Mouse (Mus musculus) cortical plate, adult 2 months (tissue): ENCODE results near the gene Amh.

Experiments
- CTCF ChIP-seq: fragments of 200-500 bp; IDR thresholded peaks from 2 replicates; pipeline ENCODE4 v1.5.1; 2011; ENCODE audit warnings: mild to moderate bottlenecking, control low read depth, low read length; ENCODE audit not compliant: insufficient read depth; ENCODE audit errors: extremely low read depth
- POLR2A ChIP-seq: fragments of 200-500 bp; IDR thresholded peaks from 2 replicates; pipeline ENCODE4 v1.6.1; 2011; ENCODE audit warnings: mild to moderate bottlenecking, low read length, control low read depth; ENCODE audit not compliant: insufficient read depth; ENCODE audit errors: extremely low read depth

- TF ChIP-seq CTCF (peak; percentile 58), POLR2A (no peak)
These were observed 882 bp downstream of the Amh start for GRCm38 (mm10) chr10:80805925-80806324.
